Comparison of ENCODE assay signal across 8 mouse cellular contexts in the genomic region with DNA sequence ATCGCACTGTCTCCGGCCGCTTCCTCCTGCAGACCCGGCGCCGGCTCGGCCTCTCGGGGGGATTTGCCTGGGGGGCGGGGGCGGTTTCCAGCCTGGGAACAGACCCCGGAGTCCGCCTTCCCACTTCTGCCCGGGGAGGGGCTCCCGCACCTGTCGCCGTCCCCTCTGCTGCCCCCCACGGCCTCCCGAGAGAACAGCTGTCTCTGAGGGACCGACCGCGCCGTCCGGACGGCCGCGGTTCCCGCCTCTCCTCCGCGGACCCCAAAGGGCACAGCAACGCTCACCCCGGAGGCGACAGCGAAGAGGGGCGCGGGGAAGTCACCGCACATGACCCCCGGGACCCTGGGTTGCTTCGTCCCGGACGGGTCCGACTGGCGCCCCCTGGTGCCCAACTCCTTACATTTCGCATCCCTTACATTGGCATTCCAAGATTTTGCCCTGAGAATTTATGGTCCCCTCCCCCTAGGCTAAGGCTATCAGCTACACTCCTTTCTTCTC. TPM values are rescaled to one million over a fixed set of nuclear protein-coding genes. Genes with fewer than 3 reads are reported as not detected.
A peak's percentile ranks its signal among the peaks of the same experiment; 100 is the strongest.
DNase-seq lines count a peak whose midpoint lies in the region; ATAC-seq lines count a peak whose summit lies in the region.

No protein-coding gene starts in this region.

- peaks cover 2% of the 10 kb centered on the region; the same call in 1 of the 2 replicates for H3K4me1 ChIP-seq in forebrain, embryonic 14.5 days (ENCODE audit: control insufficient read depth, insufficient read depth, low read length)
- peaks cover 9% of the 10 kb centered on the region for H3K4me1 ChIP-seq in hindbrain, embryonic 12.5 days
- H3K4me1 ChIP-seq in limb, embryonic 10.5 days, result peaks cover 32% of the 10 kb centered on the region

- no peaks in the 10 kb centered on the region for H3K9me3 ChIP-seq in forebrain, embryonic 14.5 days (replicated peaks; ENCODE audit: control insufficient read depth, low read length)
- H3K9me3 ChIP-seq in hindbrain, embryonic 12.5 days (replicated peaks), result no peaks in the 10 kb centered on the region
- no peaks in the 10 kb centered on the region for H3K9me3 ChIP-seq in limb, embryonic 10.5 days (replicated peaks)

- peak; percentile 43; the same call in 1 of the 2 replicates for ATAC-seq in cerebellum, adult (ENCODE audit: insufficient number of reproducible peaks, low FRiP score, low TSS enrichment)
- ATAC-seq in forebrain, embryonic 14.5 days, result peak; percentile 84
- peak; percentile 49 for ATAC-seq in hindbrain, embryonic 12.5 days (ENCODE audit: low FRiP score)

- peaks cover 21% of the 10 kb centered on the region for H3K27me3 ChIP-seq in forebrain, embryonic 14.5 days (replicated peaks; ENCODE audit: control insufficient read depth, insufficient read depth, low read length)
- H3K27me3 ChIP-seq in hindbrain, embryonic 12.5 days, result peaks cover 49% of the 10 kb centered on the region
- peaks cover 56% of the 10 kb centered on the region for H3K27me3 ChIP-seq in limb, embryonic 10.5 days (ENCODE audit: low read depth, poor library complexity, severe bottlenecking)

- no peak for DNase-seq in cerebellum, adult 11-12 months
- DNase-seq in cerebellum, adult 11 months, result peak; percentile 53
- DNase-seq in forebrain, embryonic 14.5 days (ENCODE audit: low spot score), result peak; percentile 80
- DNase-seq in limb, embryonic 10.5 days (ENCODE audit: low spot score), result peak; percentile 85
- peak; percentile 86 for DNase-seq in mesoderm, embryonic 11.5 days (ENCODE audit: low read depth, low spot score)
- DNase-seq in spleen, adult 18-20 months, result peak; percentile 22 to 73

- no peaks in the 10 kb centered on the region for H3K36me3 ChIP-seq in forebrain, embryonic 14.5 days (ENCODE audit: control insufficient read depth, insufficient read depth, low read length)
- H3K36me3 ChIP-seq in hindbrain, embryonic 12.5 days, result no peaks in the 10 kb centered on the region
- H3K36me3 ChIP-seq in limb, embryonic 10.5 days, result no peaks in the 10 kb centered on the region

- 0 out of 2 replicates have a peak overlapping the region, but pooled peaks have one; percentile 5 for H3K27ac ChIP-seq in forebrain, embryonic 14.5 days (ENCODE audit: low read depth, low read length)
- H3K27ac ChIP-seq in hindbrain, embryonic 12.5 days, result peak overlapping the region; percentile 68
- peak overlapping the region; percentile 65 for H3K27ac ChIP-seq in limb, embryonic 10.5 days

- peak overlapping the region; percentile 56 for H3K9ac ChIP-seq in forebrain, embryonic 14.5 days (ENCODE audit: low read length)
- H3K9ac ChIP-seq in hindbrain, embryonic 12.5 days, result peak overlapping the region; percentile 62

- H3K4me3 ChIP-seq in forebrain, embryonic 14.5 days (ENCODE audit: low read depth, low read length), result peak overlapping the region; percentile 59
- H3K4me3 ChIP-seq in hindbrain, embryonic 12.5 days, result peak overlapping the region; percentile 62
- H3K4me3 ChIP-seq in limb, embryonic 10.5 days, result peak overlapping the region; percentile 70

- WGBS in forebrain, embryonic 14.5 days, result under 1% methylated on average over 42 of the region's 43 CpGs
- WGBS in hindbrain, embryonic 12.5 days, result under 1% methylated on average over 43 of the region's 43 CpGs
- under 1% methylated on average over 43 of the region's 43 CpGs for WGBS in limb, embryonic 10.5 days

- peak overlapping the region; percentile 94 for H3K4me2 ChIP-seq in forebrain, embryonic 14.5 days (ENCODE audit: low read length)
- H3K4me2 ChIP-seq in hindbrain, embryonic 12.5 days (replicated peaks), result peak overlapping the region; percentile 98

RNA-seq across cellular contexts. Expression of gene Erbb3, which starts 0.8 kb away (rescaled TPM):
- 0.17 and 0.40 TPM in 2 replicates for polyA plus RNA-seq in forebrain, embryonic 14.5 days (2014; fragmentation: Nextera tagmentation; extraction: Ambion mirVana)
- 9.8 and 11.7 TPM in 2 replicates for polyA plus RNA-seq in hindbrain, embryonic 12.5 days (2016; fragmentation: Nextera tagmentation; extraction: Ambion mirVana)
- polyA plus RNA-seq in limb, embryonic 10.5 days (2016; fragmentation: Nextera tagmentation; extraction: Ambion mirVana), result 3.2 and 5.3 TPM in 2 replicates

RNA-seq across cellular contexts. Expression of gene Pa2g4, which starts 24.5 kb away (rescaled TPM):
- polyA plus RNA-seq in forebrain, embryonic 14.5 days (2014; fragmentation: Nextera tagmentation; extraction: Ambion mirVana), result 177 and 187 TPM in 2 replicates
- polyA plus RNA-seq in hindbrain, embryonic 12.5 days (2016; fragmentation: Nextera tagmentation; extraction: Ambion mirVana), result 140 and 143 TPM in 2 replicates
- 267 and 322 TPM in 2 replicates for polyA plus RNA-seq in limb, embryonic 10.5 days (2016; fragmentation: Nextera tagmentation; extraction: Ambion mirVana)

RNA-seq across cellular contexts. Expression of gene Rps26, which starts 36.3 kb away (rescaled TPM):
- 522 and 721 TPM in 2 replicates for polyA plus RNA-seq in forebrain, embryonic 14.5 days (2014; fragmentation: Nextera tagmentation; extraction: Ambion mirVana)
- 418 and 515 TPM in 2 replicates for polyA plus RNA-seq in hindbrain, embryonic 12.5 days (2016; fragmentation: Nextera tagmentation; extraction: Ambion mirVana)
- 592 and 676 TPM in 2 replicates for polyA plus RNA-seq in limb, embryonic 10.5 days (2016; fragmentation: Nextera tagmentation; extraction: Ambion mirVana)

RNA-seq across cellular contexts. Expression of gene Rpl41, which starts 41.1 kb away (rescaled TPM):
- 2,276 and 3,259 TPM in 2 replicates for polyA plus RNA-seq in forebrain, embryonic 14.5 days (2014; fragmentation: Nextera tagmentation; extraction: Ambion mirVana)
- polyA plus RNA-seq in hindbrain, embryonic 12.5 days (2016; fragmentation: Nextera tagmentation; extraction: Ambion mirVana), result 2,172 and 2,716 TPM in 2 replicates
- polyA plus RNA-seq in limb, embryonic 10.5 days (2016; fragmentation: Nextera tagmentation; extraction: Ambion mirVana), result 3,499 and 3,829 TPM in 2 replicates

RNA-seq across cellular contexts. Expression of gene Zc3h10, which starts 42.7 kb away (rescaled TPM):
- 16.2 and 18.2 TPM in 2 replicates for polyA plus RNA-seq in forebrain, embryonic 14.5 days (2014; fragmentation: Nextera tagmentation; extraction: Ambion mirVana)
- 20.8 TPM in 2 replicates for polyA plus RNA-seq in hindbrain, embryonic 12.5 days (2016; fragmentation: Nextera tagmentation; extraction: Ambion mirVana)
- polyA plus RNA-seq in limb, embryonic 10.5 days (2016; fragmentation: Nextera tagmentation; extraction: Ambion mirVana), result 14.5 and 15.4 TPM in 2 replicates

Comparison
In these comparisons a context has a peak if more than half of its experiments do, and no peak if none do; other contexts are left out.
1. H3K27ac ChIP-seq: peak in every context shown above with its lines; median percentile 68 in hindbrain, embryonic 12.5 days; 65 in limb, embryonic 10.5 days; 5 in forebrain, embryonic 14.5 days.